Mouse (Mus musculus): Measurements from ENCODE around the gene Myoz1. TPM values are rescaled to one million over a fixed set of nuclear protein-coding genes. Genes with fewer than 3 reads are reported as not detected.
"Not testable (repeated sequence)": the region's sequence is repeated elsewhere in the genome, so short reads cannot be mapped to it uniquely, and the experiment has no call there.

Gene Myoz1
- not detected for total RNA-seq (2021)

- no peak for DNase-seq (ENCODE audit: extremely low spot score in 1 of 2, low spot score in 1 of 2)
Observed at GRCm38 (mm10) chr14:20656361-20656760, at the start of gene Myoz1. TSS of gene Myoz1 (minus strand) at chr14:20656540.

DNA sequence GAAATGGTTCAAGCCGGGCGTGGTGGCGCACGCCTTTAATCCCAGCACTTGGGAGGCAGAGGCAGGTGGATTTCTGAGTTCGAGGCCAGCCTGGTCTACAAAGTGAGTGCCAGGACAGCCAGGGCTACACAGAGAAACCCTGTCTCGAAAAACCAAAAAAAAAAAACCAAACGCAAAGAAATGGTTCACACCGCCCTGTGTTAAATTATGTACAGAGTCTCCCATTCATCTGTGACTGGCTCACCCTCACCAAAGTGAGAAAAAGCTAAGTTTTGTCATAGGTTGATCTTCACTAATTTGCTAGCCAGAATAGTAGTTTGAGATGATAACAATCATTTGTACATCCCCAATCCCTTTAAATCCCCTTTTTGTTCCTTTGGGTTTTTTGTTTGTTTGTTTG is 47.1 kb upstream of the Myoz1 start:
- DNase-seq (ENCODE audit: extremely low spot score in 1 of 2, low spot score in 1 of 2): not testable (repeated sequence)

- DNase-seq (ENCODE audit: extremely low spot score in 1 of 2, low spot score in 1 of 2): peak; percentile 90 to 92
Observed at GRCm38 (mm10) chr14:20702741-20703381, 46.5 kb upstream of the Myoz1 start, which contains the start of gene Chchd1. TSS of gene Chchd1 (plus strand) at chr14:20703006.

DNA sequence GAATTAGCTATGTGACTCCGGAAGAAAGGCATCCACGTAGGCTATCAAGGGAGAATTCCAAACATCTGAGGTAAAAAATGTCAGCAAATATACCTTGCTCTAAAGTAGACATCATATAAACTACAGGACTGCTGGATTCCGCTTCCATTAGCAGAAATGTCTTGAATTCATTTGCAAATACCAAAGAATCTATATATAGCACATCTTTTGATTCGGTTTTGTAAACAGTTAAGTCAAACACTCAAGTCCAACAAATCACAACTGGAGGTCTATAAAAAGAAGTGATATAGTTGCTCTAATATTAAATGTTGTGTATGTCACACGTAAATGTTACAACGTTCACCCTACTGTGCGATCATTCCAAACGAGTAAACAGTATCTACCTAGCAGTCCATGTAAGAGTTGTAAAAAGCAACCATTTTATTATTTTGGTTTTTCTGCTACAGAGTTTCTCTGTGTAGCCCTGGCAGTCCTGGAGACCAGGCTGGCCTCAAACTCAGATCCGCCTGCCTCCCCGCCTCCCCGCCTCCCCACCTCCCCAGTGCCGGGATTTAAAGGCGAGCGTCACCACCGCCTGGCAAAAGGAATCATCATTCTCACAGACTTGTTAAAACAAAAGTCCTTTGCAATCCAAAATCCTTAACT is 45.9 kb upstream of the Myoz1 start:
- DNase-seq (ENCODE audit: extremely low spot score in 1 of 2, low spot score in 1 of 2): no peak

DNA sequence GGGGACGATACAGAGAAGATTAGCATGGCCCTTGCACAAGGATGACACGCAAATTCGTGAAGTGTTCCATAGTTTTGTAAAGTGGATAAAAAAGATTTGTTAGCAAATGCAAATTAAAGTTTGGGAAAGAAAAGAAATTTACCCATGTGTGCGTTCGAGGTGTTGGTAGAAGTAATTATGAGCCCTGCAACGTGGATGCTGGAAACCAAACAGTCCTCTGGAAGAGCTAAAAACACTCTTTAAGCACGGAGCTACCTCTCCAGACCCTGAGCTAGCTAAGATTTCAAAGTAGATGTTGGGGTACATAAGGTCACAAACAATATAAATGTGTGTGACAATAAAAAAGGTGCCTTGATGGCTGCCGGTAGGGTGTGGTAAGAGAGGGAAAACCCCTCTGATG is 45.2 kb upstream of the Myoz1 start:
- no peak for DNase-seq (ENCODE audit: extremely low spot score in 1 of 2, low spot score in 1 of 2)

GRCm38 (mm10) chr14:20700362-20700761 is 44.0 kb upstream of the Myoz1 start:
- no peak for DNase-seq (ENCODE audit: extremely low spot score in 1 of 2, low spot score in 1 of 2)

DNA sequence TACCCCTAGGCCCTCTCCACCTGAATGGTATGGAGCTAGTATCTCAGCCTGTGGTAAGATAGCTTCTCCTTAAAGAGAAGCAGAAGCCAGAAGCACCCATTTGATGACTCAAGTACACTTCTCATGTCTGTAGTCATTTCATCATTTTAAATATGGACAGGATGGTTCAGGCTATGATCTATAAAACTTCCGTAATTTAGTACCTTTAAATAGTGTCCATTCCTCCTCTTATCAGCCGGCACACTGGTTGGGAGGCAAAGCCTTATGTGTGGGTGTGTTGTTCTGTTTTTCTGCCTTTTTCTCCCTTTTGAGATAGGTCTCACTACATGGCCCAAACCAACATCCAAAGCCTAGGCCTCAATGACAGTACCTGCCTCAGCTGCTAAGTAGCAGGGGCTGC is 42.2 kb upstream of the Myoz1 start:
- DNase-seq (ENCODE audit: extremely low spot score in 1 of 2, low spot score in 1 of 2): no peak

GRCm38 (mm10) chr14:20696986-20697385 is 40.6 kb upstream of the Myoz1 start:
- DNase-seq (ENCODE audit: extremely low spot score in 1 of 2, low spot score in 1 of 2): peak in 1 of 2 experiments; percentile 47

DNA sequence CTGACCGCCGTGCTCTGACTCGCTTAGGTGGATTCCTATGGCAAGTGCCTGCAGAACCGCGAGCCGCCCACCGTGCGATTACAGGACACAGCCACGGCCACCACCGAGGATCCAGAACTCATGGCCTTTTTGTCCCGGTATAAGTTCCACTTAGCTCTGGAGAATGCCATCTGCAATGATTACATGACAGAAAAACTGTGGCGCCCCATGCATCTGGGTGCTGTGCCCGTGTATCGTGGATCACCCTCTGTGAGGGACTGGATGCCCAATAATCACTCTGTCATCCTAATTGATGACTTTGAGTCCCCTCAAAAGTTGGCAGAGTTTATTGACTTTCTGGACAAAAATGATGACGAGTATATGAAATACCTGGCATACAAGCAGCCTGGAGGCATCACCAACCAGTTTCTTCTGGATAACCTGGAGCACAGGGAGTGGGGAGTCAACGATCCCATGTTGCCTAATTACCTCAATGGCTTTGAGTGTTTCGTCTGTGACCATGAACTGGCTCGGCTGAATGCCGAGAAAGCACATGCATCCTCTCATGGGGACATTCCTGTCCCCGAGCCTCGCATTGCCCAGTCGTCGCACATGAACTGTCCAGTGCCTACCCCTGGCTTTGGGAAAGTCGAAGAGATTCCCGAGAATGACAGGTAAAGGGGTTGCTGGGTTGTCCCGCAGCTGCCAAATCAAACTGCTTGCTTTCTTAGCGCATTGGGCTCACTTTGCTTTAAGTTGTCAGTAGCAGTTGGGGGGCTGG is 39.6 kb upstream of the Myoz1 start:
- no peak for DNase-seq (ENCODE audit: extremely low spot score in 1 of 2, low spot score in 1 of 2)

DNA sequence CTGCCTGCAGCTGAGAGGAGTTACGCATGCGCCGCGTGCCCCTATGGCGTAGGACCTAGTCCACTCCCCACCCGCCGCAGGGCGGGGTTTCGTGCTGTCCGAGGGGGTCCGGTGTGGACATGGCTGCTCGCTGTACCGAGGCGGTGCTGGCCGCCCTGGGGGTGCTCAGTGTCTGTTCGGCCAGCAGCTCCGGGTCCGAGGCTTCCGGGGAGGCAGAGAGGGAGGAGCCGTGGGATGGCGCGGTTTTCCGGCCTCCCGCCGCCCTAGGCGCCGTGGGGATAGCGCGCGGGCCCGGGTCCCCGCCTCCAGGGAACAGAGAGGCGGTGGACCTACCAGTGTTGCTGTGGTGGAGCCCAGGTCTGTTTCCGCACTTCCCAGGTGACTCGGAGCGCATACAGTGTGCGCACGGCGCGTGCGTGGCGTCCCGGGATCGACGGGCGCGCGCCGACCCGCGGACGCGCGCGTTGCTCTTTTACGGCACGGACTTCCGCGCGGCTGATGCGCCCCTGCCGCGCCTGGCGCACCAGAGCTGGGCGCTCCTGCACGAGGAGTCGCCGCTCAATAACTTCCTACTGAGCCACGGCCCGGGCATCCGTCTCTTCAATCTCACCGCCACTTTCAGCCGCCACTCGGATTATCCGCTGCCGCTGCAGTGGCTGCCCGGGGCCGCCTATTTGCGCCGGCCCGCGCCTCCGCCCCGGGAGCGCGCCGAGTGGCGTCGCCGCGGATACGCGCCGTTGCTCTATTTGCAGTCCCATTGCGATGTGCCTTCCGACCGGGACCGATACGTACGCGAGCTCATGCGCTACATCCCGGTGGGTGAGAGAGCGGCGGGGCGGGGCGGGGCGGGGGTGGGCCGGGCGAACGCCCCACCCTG is 38.8 kb upstream of the Myoz1 start, which contains the start of gene Fut11:
Gene Fut11 (plus strand): TSS at position 85 of the 877 bp plus-strand sequence.
- DNase-seq (ENCODE audit: extremely low spot score in 1 of 2, low spot score in 1 of 2): peak; percentile 74 to 78

- peak in 1 of 2 experiments; percentile 38 for DNase-seq (ENCODE audit: extremely low spot score in 1 of 2, low spot score in 1 of 2)
Observed at GRCm38 (mm10) chr14:20694185-20694883, 38.0 kb upstream of the Myoz1 start.

DNA sequence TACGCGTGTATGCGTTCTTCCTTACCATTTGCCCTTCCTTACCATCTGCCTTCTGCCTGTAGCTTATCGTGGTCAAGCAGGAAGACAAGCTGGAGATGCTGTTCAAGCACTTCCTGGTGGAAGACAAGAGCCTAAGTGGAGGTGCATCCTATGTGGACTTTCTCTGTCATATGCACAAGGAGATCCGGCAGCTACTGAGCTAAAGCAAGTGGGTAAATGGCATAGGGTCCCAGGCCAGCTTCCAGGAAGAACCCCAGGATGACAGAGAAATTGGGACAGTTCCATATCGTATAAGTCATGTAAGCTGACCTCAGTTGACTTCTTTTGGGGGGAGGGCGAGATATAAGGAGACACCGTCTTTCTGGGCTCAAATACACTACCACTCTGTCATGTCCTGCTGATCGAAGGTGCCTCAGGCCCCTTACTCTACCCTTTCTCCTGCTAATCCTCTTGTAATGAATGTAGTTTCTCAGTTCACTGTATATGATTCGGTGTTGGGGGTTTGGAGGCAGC is 37.3 kb upstream of the Myoz1 start:
- DNase-seq (ENCODE audit: extremely low spot score in 1 of 2, low spot score in 1 of 2): no peak

GRCm38 (mm10) chr14:20691772-20692171 is 35.4 kb upstream of the Myoz1 start:
- no peak for DNase-seq (ENCODE audit: extremely low spot score in 1 of 2, low spot score in 1 of 2)

DNA sequence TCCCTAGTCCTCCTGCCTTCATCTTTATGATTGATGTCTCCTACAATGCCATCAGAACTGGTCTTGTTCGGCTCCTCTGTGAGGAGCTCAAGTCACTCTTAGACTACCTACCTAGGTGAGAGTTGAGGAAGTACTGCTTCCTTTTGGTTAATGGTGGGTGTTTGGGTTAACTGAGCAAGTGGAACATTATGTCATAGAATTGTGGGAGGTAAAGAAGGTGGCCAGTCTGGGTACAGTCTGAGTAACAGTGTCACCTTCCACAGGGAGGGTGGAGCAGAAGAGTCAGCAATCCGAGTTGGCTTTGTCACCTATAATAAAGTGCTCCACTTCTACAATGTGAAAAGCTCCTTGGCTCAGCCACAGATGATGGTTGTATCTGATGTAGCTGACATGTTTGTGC is 32.7 kb upstream of the Myoz1 start:
- no peak for DNase-seq (ENCODE audit: extremely low spot score in 1 of 2, low spot score in 1 of 2)

DNA sequence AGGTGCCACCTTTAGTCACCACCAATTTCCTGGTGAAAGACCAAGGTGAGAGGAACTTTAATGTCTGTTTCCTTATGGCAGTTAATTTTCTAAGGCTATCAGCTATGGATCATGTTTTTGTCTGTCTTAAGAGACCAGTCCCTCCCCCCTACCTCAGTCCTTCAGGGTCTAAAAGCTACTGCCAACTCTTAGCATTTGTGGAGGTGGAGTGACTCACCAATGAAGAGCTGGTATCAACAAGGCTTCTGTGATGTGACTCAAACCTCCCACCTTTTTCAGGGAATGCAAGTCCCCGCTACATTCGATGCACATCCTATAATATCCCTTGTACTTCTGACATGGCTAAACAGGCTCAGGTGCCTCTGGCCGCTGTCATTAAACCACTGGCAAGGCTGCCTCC is 30.2 kb upstream of the Myoz1 start:
- DNase-seq (ENCODE audit: extremely low spot score in 1 of 2, low spot score in 1 of 2): no peak

GRCm38 (mm10) chr14:20682498-20682897 is 26.2 kb upstream of the Myoz1 start:
- DNase-seq (ENCODE audit: extremely low spot score in 1 of 2, low spot score in 1 of 2): no peak

DNA sequence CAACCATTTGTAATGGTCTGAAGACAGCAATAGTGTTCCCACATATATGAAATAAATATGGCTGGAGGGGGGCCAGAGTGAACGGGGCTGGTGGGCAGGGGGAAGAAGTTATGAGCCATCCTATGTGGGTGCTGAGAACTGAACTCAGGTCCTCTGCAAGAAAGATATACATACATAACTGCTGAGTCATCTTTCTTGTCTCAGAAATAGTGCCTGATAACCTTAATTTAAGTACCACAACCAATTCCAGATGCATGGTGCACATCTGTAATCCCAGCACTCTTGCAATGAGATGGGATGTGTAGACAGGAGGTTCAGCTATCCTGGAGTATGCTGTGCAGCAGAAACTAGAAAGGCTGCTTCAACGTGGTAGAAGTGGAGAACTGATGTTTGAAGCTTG is 25.4 kb upstream of the Myoz1 start:
- no peak for DNase-seq (ENCODE audit: extremely low spot score in 1 of 2, low spot score in 1 of 2)

- no peak for DNase-seq (ENCODE audit: extremely low spot score in 1 of 2, low spot score in 1 of 2)
Observed at GRCm38 (mm10) chr14:20677906-20678305, 21.6 kb upstream of the Myoz1 start.

DNA sequence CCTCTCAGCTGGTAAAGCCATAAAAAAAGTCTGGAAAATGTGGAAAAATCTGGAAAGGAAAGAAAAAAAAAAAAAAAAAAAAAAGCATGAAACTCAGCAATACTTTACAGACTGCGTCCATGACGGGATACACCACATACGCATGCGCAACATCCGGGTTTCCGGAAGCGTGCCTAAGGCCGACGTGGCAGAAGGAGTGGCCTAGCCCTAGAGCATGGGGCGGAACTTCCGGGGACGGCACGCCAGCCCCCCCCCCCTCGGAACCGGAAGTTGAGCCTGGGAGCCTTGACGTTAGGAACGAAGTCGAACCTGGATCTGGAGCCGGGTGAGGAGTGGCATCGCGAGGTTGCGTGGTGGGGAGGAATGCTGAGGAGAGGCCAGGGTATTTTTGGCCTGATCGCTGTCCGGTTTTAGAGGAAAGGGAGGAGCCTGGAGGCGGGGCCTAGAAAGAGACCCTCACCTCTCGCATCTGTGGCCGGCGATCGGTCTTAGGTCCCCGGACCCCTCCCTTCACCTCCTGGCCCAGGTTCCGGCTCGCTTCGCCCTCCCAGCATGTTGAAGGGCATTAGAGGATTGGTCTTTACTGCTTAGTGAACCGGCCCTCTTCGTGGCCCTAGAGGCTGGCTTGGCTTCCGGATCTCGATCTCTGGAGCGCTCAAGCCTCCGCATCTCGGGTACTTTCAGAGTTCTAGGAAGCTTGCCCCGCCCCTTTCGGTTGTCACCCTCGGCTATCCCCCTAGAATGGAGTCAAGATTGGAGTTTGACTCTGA is 17.9 kb upstream of the Myoz1 start, which contains the start of gene Sec24c:
Gene Sec24c (plus strand): TSS at position 245 of the 770 bp plus-strand sequence.
- peak; percentile 89 to 99 for DNase-seq (ENCODE audit: extremely low spot score in 1 of 2, low spot score in 1 of 2)
